Mouse (Mus musculus) lung, postnatal 25 days (tissue): ENCODE data around the gene Gal3st2.
"Not testable (repeated sequence)": the region's sequence is repeated elsewhere in the genome, so short reads cannot be mapped to it uniquely, and the experiment has no call there.

Experiments used
- DNase-seq: peaks from one replicate; pipeline ENCODE4 v3.0.0; 2022; ENCODE audit warnings: low spot score

The Gal3st2 gene

DNA sequence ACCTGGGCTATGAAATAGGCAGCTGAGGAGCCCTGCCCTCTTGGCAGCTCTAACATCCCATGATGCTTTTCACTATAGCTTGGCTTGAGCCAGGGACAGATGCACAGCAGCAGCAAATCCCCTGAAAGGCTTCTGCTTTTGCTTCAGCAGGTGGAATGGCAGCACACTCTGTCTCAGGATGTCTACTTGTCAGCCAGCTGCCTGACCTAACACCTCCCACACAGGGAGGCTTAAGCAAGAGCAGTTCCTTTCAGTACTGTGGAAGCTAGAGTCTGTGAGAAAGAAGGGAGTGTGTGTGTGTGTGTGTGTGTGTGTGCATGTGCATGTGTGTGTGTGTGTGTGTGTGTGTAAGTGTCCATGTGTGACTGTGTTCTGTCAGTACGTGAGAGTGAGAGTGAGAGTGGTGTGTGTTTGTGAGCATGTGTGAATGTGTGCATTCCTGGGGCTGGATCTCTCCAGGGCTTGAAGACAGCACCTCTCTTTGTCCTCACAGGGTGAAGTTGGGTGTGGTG lies 10.5 kb downstream of the Gal3st2 start:
- DNase-seq = not testable (repeated sequence)

DNA sequence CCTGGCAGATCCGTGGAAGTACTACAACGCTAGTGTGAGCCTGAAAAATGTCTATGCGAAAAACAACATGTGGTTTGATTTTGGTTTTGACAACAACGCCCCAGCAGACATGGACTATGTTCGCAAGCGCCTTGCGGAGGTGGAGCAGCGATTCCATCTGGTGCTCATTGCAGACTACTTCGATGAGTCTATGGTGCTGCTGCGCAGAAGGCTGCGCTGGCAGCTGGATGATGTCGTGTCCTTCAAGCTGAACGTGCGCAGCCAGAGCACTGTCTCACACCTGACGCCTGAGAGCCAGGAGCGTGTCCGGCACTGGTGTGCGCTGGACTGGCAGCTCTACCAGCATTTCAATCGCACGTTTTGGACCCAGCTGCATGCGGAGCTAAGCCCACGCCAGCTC lies 13.3 kb downstream of the Gal3st2 start:
- DNase-seq = not testable (repeated sequence)

DNA sequence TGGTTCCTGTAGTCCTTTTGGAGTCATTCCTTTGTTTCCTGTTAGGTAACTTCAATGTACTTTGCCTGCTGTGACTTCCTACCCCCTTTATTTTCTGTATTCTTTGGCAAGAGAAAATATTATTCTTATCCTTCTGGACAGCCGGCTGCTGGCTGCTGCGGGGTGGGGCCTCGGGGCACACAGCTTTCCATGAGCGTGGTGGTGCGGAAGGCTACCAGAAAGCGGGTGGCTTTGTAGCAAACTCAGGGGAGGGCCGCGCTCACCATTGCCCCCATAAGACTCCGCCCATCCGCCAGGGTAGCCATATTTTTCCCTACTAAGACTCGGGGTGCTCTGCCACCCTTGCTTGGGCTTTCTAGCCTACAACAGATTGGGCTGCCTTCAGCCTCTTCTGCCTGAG lies 20.7 kb downstream of the Gal3st2 start:
- not testable (repeated sequence) for DNase-seq

DNA sequence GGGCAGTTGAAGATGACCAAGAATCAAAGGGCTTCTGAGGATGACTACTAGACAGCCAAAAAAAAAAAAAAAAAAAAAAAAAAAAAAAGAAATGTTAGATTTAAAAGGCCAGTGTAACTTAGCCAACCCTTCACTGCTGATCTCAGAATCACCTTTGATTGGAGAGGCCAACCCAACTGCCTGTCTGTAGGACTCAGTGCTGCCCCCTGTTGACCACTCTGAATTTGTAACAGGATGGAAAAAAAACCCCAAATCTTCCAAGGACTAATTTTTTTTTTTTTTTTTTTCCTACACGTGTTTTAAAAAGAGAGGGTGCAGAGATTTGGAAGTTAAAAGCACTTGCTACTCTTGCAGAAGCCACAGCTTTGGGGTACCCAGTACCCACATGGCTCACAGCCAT lies 29.8 kb downstream of the Gal3st2 start:
- not testable (repeated sequence) for DNase-seq

DNA sequence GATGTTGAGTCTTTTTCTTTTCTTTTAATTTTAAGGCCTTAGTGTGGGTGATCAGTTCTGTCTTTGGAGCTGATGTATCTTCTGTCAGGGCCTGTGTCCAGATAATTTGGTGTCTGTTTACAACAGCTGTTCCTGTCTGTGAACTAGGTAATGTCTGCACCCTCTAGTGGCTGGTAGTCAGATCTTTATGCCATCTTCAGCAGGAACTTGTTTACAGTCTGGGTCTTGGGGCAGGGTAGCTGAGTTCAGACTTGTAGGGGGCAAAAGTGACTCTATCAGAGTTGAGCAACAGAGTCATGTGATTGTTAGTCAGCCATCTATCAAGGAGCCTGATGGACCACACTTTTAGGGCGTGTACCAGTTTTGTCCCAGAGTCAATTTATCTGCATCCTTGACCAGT lies 36.3 kb downstream of the Gal3st2 start:
- DNase-seq = not testable (repeated sequence)

DNA sequence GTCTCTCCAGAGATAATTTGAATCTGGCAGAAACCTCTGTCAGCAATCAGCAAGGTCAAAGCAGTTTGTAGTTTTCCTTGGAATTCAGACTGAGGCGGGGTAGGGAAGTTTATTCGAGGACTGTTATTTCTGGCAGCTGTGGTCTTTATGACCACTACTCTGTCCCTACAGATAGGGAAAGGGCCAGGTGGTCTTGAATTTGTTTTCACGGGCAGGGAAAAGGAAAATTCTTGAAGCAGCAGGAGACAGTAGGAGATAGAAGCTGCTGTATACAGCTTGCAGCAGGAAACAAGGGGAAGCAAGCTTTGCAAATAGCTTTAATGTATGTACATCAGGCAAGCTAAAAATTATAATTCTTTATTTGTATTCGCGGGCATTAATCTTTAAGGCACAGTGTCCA lies 40.2 kb downstream of the Gal3st2 start:
- DNase-seq = not testable (repeated sequence)

DNA sequence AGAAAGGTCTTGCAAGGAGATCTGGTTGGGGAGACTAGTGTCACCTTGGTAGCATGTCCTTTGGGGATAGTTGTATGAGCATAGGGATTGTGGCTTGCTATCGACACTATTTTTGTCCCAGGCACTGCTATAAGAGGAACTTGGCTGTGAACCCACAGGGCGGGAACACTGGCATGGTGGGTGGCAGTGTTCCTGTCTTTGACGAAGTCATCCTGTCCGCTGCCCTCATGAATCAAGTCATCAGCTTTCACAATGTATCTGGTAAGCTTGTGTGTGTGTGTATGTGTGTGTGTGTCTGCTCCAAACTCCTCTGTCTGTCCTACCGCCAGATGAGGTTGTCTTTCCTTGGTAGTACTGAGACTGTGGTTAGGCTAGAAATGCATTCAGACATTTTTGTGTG lies 45.6 kb downstream of the Gal3st2 start:
- not testable (repeated sequence) for DNase-seq

DNA sequence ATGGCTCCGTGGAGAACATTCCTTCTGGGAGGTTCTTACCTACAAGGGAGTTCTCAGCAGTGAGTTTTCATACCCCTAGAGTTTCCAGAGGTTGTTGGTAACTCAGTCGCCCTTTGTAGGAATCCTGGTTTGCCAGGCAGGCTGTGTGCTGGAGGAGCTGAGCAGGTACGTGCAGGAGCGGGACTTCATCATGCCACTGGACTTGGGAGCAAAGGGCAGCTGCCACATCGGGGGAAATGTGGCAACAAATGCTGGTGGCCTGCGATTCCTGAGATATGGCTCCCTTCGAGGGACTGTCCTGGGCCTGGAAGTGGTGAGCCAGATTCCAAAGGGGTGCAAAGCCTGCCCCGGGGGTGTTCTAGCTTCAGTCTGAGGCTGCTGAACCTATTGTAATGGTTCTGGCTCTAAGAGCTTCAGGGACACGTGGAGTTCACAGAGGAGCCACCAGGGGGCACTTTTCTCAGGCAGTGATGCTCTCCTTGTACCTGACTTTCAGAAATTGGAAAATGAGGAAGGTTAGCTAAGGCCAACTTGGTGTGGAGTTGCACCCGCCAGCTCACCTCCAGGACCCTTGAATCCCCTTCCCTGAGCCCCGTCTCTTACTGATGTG lies 48.0 kb downstream of the Gal3st2 start:
- not testable (repeated sequence) for DNase-seq

DNA sequence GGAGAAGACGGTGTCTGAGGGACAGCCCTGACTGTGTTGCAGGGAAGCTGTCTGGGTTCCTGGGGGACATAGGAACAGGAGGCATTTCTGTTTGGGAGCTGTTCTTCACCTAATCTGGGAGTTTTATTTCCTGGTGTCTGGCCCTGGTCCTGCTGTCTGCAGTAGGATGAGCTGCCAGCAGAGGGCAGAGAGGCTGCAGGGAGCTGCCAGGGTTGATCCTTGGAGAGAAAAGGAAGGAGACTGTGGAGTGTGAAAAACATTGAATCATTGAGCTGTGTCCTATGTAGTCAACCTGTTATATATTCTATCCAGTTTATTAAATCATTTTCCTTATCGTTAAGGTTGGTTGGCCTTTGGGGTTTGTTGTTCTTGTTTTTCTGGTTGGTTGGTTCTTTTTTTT lies 50.8 kb downstream of the Gal3st2 start:
- DNase-seq = not testable (repeated sequence)

DNA sequence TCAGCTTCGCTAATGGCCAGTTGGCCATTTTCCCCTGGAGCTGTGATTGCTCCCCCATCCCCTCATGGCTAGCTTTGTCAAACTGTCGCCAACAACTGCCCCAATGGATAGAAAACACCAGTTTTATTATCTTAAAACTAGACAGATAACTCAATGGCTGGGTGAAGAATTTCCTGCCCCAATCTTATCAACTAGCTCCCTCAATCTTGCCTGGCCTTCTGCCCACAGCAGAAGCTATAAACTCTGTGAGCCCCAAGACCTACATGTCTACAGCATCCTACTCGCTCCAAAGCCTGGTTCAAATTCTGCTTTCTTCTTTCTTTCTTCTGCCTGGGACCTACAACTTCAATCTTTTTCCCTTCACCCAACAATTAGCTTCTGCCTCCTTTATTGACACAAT lies 56.1 kb downstream of the Gal3st2 start:
- DNase-seq = not testable (repeated sequence)

DNA sequence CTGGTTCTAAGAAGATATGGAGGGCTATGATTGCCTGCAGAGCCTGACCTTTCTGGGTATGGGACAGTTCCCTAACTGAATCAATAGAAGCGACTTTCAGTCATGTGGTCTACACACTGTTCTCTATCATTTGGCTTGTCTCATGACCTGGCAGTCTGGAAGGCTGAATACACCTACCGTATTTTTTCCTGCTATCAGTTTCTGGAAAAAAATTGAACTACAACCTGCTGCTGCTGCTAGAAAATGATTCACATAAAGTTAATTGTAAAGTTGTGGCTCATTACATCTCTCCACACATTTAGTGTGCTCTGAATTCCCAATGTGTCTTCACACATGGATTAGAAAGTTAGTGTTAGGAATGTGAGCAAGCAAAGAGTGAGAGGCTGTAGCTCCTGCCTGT lies 56.9 kb downstream of the Gal3st2 start, which contains the start of gene Gal3st2b:
TSS of gene Gal3st2b (plus strand) at position 301 of the 400 bp plus-strand sequence.
- DNase-seq = not testable (repeated sequence)

DNA sequence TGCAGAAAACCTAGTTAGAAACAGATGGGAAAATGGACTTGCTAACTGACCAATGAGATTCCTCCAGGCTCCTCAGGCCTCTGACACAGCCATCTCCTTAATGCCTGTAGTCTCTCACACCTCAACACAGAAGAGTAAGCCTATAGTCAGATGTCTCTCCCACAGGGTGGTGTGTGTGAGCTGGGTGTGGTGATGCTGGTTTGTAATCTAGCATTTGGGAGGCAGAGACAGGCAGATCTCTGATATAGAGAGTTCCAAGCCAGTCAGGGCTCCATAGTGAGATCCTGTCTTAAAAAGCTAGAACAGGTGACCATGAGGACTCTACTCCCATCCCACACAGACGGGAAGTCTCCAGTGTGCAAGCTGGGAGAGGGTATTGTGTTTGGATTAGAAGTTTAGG lies 57.7 kb downstream of the Gal3st2 start:
- DNase-seq = not testable (repeated sequence)

DNA sequence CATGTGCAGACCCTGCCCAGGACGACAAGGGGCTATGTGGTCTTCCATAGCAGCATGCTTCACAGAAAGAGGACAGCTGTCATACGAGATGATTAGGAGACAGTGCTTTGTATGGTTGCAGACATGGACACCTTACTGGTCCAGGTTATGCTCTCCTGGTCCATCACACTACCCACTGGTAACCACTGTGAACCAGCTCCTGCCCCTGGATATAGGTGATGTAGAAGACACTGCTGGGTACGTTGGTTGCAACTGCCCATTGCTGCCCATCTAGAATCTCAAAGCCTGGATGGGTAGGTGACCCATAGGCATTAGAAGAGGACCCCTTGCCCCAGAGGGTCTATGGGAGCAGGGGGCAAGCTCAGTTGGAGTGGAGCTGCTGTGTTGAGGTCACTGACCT lies 58.2 kb downstream of the Gal3st2 start:
- DNase-seq = not testable (repeated sequence)

DNA sequence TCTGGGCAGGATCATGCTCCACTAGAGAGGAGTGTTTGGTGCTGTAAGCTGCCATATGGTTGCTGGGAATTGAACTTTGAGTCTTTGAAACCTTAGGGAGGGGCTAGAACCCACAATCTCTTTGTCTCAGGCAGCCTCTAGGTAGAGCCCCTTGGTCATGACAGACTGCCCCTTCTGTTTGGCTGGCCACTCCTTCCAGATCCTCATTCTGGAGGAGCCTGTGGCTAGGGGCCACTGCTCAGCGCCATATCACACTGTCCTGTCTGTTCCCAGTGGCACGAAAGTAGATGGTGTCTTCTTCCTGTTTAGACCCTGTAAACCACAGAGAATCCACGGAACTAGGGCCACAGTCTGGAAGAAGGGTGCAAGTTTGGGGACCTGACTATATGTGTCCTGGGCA lies 61.5 kb downstream of the Gal3st2 start:
- DNase-seq = not testable (repeated sequence)

DNA sequence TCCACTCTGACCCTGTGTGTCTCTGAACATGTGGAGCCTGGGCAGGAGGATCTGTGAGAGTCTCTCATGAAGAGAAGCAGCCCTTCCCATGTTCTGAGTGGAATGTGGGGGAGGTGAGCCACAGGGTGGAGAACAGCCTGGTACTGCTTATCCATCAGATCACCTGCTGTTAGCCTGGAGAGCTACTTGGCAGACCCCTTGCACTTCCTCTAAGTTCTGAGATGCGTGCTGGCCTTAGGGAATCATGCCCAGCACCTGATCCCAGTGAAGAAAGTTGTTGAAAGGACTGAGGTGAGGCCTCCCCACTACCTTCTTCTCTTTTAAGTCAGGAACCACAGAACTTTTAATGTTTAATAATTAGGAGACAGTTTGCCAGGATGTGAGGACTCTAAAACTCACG lies 62.0 kb downstream of the Gal3st2 start:
- DNase-seq = not testable (repeated sequence)
